Mouse (Mus musculus) forebrain, embryonic 13.5 days (tissue): ENCODE data around the gene Plekha3. TPM values are rescaled to one million over a fixed set of nuclear protein-coding genes. Genes with fewer than 3 reads are reported as not detected.

Source experiments
- ATAC-seq: fragments of 200-750 bp; cut with Nextera tagmentation; 2 replicates; pipeline ENCODE4 v1.8.0; 2017
- H3K27ac ChIP-seq: fragments of 300-500 bp; sonication (generic); 2 replicates; pipeline ENCODE4 v1.5.1; 2015; ENCODE audit warnings: inconsistent platforms, mild to moderate bottlenecking, moderate library complexity
- H3K27me3 ChIP-seq: fragments of 300-500 bp; sonication (generic); 2 replicates; pipeline ENCODE4 v1.6.1; 2015; ENCODE audit warnings: mild to moderate bottlenecking, inconsistent platforms
- H3K36me3 ChIP-seq: fragments of 300-500 bp; sonication (generic); 2 replicates; pipeline ENCODE4 v1.6.1; 2015; ENCODE audit warnings: mild to moderate bottlenecking, inconsistent platforms; ENCODE audit not compliant: poor library complexity, severe bottlenecking
- H3K4me1 ChIP-seq: fragments of 300-500 bp; sonication (generic); 2 replicates; pipeline ENCODE4 v1.6.1; 2015; ENCODE audit warnings: inconsistent platforms
- H3K4me2 ChIP-seq: fragments of 300-500 bp; sonication (generic); 2 replicates; pipeline ENCODE4 v1.6.1; 2015; ENCODE audit warnings: inconsistent platforms, mild to moderate bottlenecking, moderate library complexity
- H3K4me3 ChIP-seq: fragments of 300-500 bp; sonication (generic); 2 replicates; pipeline ENCODE4 v1.5.1; 2015; ENCODE audit warnings: mild to moderate bottlenecking, inconsistent platforms
- H3K9ac ChIP-seq: fragments of 300-500 bp; sonication (generic); 2 replicates; pipeline ENCODE4 v1.6.1; 2015; ENCODE audit warnings: mild to moderate bottlenecking, inconsistent platforms
- H3K9me3 ChIP-seq: fragments of 300-500 bp; sonication (generic); replicated peaks from 2 replicates; pipeline ENCODE4 v1.6.1; 2016; ENCODE audit warnings: inconsistent platforms
- WGBS: fragments of 180-500 bp; shearing (Covaris S2); methylation state at CpG from one replicate; pipeline ENCODE4 v1.1.7; 2015; 5-methylcytosine and 5-hydroxymethylcytosine counted together
- polyA plus RNA-seq: library from polyadenylated mRNA; unstranded; fragments of >200 nt; fragmentation: Nextera tagmentation; extraction: Ambion mirVana; gene quantifications from 2 replicates; pipeline ENCODE4 v1.2.1, GENCODE M21; 2015

Plekha3 gene
- 4.5 and 6.4 TPM in 2 replicates for polyA plus RNA-seq

GRCm38 (mm10) chr2:76674725-76675427 is at the start of gene Plekha3:
Gene Plekha3, plus strand, starts transcription at chr2:76675281.
- no peaks in the 10 kb centered on the region for H3K27me3 ChIP-seq
- peak within 1 kb of the TSS; percentile 90 for H3K9ac ChIP-seq
- ATAC-seq = peak; percentile 74
- peak within 1 kb of the TSS; percentile 89 for H3K4me3 ChIP-seq
- H3K27ac ChIP-seq = peak within 1 kb of the TSS; percentile 81
- H3K4me2 ChIP-seq = peak within 1 kb of the TSS; percentile 77
- peaks cover under 1% of the 10 kb centered on the region; the same call in 1 of the 2 replicates for H3K36me3 ChIP-seq
- no peaks in the 10 kb centered on the region for H3K9me3 ChIP-seq
- peaks cover 32% of the 10 kb centered on the region for H3K4me1 ChIP-seq
- WGBS = 7% methylated on average over 28 of the region's 52 CpGs

GRCm38 (mm10) chr2:76630293-76630692 is 44.8 kb upstream of the Plekha3 start:
- H3K4me3 ChIP-seq = no peak overlapping the region
- WGBS = 97% methylated on average over 12 of the region's 12 CpGs
- H3K27me3 ChIP-seq = no peaks in the 10 kb centered on the region
- no peak overlapping the region for H3K27ac ChIP-seq
- H3K9me3 ChIP-seq = peaks cover 4% of the 10 kb centered on the region
- no peaks in the 10 kb centered on the region for H3K4me1 ChIP-seq
- peaks cover 94% of the 10 kb centered on the region for H3K36me3 ChIP-seq
- no peak overlapping the region for H3K4me2 ChIP-seq
- H3K9ac ChIP-seq = no peak overlapping the region
- ATAC-seq = no peak

DNA sequence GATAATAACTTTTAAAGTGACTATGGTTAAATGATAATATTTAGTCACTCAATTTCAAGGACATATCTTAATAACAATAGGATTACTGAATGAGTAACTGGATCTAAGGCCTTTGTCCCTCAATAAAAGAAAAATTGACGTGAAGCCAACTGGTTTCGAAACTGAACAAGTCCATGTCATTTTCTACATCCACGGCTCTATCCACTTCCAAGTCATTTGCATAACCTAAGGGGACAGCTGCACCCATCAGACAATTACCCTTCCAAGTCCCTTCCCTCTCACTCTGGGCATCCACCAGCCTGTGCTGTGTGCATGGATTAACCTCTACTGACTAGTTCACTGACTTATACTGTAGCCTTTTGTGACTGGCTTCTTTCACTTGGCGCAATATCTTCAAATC is 43.5 kb upstream of the Plekha3 start:
- Histone ChIP-seq H3K9ac (no peak overlapping the region), H3K36me3 (peaks cover 93% of the 10 kb centered on the region), H3K9me3 (no peaks in the 10 kb centered on the region), H3K4me1 (no peaks in the 10 kb centered on the region), H3K4me2 (no peak overlapping the region), H3K27me3 (no peaks in the 10 kb centered on the region), H3K27ac (no peak overlapping the region), H3K4me3 (no peak overlapping the region)
- no peak for ATAC-seq
- 82% methylated on average over 4 of the region's 4 CpGs for WGBS

DNA sequence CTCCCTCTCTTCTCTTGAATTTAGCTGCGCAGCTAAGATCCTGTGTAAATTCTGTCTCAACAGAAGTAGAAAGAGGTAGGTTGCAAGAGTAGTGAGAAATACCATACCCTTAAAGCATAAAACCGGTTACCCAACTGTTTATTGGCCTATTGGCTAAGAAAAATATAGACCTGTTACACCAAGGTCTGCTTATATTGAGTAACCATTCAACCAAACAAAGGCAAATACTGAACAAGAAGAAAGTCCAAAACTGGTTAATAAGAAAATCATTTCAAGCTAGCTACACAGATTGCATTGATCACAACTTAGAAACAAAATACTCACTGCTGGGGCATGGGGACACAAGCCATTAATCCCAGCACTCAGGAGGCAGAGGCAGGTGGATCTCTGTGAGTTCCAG is 35.4 kb upstream of the Plekha3 start:
- H3K9me3 ChIP-seq = no peaks in the 10 kb centered on the region

DNA sequence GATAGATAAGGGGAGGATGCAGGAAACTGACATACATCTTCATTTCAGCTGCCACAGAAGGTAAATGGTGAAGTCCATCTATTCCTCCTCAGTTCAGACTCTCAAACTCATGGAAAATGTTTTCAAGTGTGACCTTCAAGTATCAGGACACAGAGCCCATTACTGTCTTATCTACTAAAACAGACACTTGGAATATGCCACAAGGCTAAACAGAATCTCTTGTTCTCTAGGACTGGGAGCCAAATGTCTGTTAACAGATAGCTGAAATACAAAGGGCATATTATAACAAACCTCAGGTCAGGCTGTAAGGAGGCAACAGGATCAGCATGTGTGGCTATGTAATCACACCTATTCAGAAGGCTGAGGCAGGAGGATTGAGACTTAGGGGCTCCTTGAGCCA is 31.3 kb upstream of the Plekha3 start:
- no peaks in the 10 kb centered on the region for H3K27me3 ChIP-seq
- no peak for ATAC-seq
- H3K9ac ChIP-seq = no peak overlapping the region
- no peaks in the 10 kb centered on the region for H3K9me3 ChIP-seq
- no peak overlapping the region for H3K4me3 ChIP-seq
- peaks cover 40% of the 10 kb centered on the region for H3K36me3 ChIP-seq
- no peak overlapping the region for H3K27ac ChIP-seq
- H3K4me2 ChIP-seq = no peak overlapping the region
- peaks cover 18% of the 10 kb centered on the region for H3K4me1 ChIP-seq

More for the DNA sequence above, 35.4 kb upstream of the Plekha3 start:
- no peak overlapping the region for H3K27ac ChIP-seq
- no peaks in the 10 kb centered on the region for H3K27me3 ChIP-seq
- H3K4me1 ChIP-seq = no peaks in the 10 kb centered on the region
- H3K9ac ChIP-seq = no peak overlapping the region
- no peak overlapping the region for H3K4me2 ChIP-seq
- H3K36me3 ChIP-seq = peaks cover 74% of the 10 kb centered on the region
- no peak overlapping the region for H3K4me3 ChIP-seq
- no peak for ATAC-seq
- WGBS = 94% methylated on average over 2 of the region's 2 CpGs

- Histone ChIP-seq H3K4me3 (peak overlapping the region; percentile 79), H3K9ac (peak overlapping the region; percentile 90), H3K27me3 (no peaks in the 10 kb centered on the region), H3K4me2 (peak overlapping the region; percentile 81), H3K4me1 (peaks cover 20% of the 10 kb centered on the region), H3K9me3 (no peaks in the 10 kb centered on the region), H3K27ac (peak overlapping the region; percentile 94), H3K36me3 (peaks cover 6% of the 10 kb centered on the region)
- ATAC-seq = peak; percentile 66
- 2% methylated on average over 28 of the region's 32 CpGs for WGBS
Measured at GRCm38 (mm10) chr2:76647441-76647869, 27.6 kb upstream of the Plekha3 start.

- H3K4me1 ChIP-seq = peaks cover 20% of the 10 kb centered on the region
- under 1% methylated on average over 39 of the region's 42 CpGs for WGBS
- peak; percentile 98 for ATAC-seq
- H3K4me2 ChIP-seq = peak within 1 kb of the TSS; percentile 81
- H3K27ac ChIP-seq = peak within 1 kb of the TSS; percentile 94
- H3K9ac ChIP-seq = peak within 1 kb of the TSS; percentile 90
- H3K27me3 ChIP-seq = no peaks in the 10 kb centered on the region
- H3K36me3 ChIP-seq = peaks cover 2% of the 10 kb centered on the region
- peak within 1 kb of the TSS; percentile 79 for H3K4me3 ChIP-seq
- no peaks in the 10 kb centered on the region for H3K9me3 ChIP-seq
Measured at GRCm38 (mm10) chr2:76647883-76648570, 27.1 kb upstream of the Plekha3 start, which contains the start of the genes Prkra and Pjvk. Gene Prkra, minus strand, starts transcription at chr2:76648015. Gene Pjvk, plus strand, starts transcription at chr2:76648476.

DNA sequence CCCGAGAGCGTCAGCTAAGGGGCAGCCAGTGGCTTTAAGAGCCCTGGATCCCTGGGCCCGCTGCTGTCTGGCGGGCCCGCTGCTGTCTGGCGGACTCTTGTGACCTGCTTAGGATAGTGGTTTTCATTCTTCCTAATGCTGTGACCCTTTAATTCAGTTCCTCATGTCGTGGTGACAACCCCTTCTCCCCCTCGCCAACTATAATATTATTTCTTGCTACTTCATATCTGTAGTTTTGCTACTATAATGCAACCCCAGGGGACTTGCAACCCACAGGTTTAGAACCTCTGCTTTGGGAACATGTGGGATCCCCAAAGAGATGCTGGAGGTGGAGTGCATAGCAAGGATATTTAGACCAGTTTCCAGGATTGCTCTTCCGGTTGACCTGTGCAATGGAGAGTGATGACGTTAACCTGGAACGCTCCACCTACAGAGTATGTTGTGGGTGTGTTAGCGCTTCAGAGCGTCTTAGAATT is 26.4 kb upstream of the Plekha3 start:
- peak overlapping the region; percentile 79 for H3K4me3 ChIP-seq
- peaks cover 20% of the 10 kb centered on the region for H3K4me1 ChIP-seq
- H3K4me2 ChIP-seq = peak overlapping the region; percentile 81
- no peaks in the 10 kb centered on the region for H3K27me3 ChIP-seq
- H3K36me3 ChIP-seq = no peaks in the 10 kb centered on the region
- no peaks in the 10 kb centered on the region for H3K9me3 ChIP-seq
- WGBS = 33% methylated on average over 13 of the region's 13 CpGs
- peak overlapping the region; percentile 94 for H3K27ac ChIP-seq
- peak overlapping the region; percentile 59 for H3K9ac ChIP-seq
- peak; percentile 30 for ATAC-seq

DNA sequence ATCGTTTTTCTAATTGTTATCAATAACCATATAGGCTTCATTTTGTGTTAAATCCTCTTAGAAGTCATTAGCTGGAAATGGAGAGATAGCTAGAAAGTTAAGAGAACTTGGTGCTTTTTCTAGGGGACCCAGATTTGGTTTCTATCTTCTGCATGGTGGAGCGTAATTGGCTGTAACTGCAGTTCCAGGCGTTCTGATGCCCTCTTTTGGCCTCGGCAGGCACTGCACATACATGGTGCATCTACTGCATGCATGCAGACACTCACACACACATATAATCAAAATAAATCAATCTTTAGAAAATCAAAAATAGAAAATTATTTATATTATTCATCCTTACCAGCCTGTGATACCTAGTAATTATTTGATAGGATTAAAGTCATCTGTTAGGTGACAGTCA is 22.0 kb upstream of the Plekha3 start:
- no peak overlapping the region for H3K27ac ChIP-seq
- H3K4me1 ChIP-seq = peaks cover 6% of the 10 kb centered on the region
- no peak for ATAC-seq
- no peak overlapping the region for H3K4me2 ChIP-seq
- H3K9me3 ChIP-seq = no peaks in the 10 kb centered on the region
- H3K27me3 ChIP-seq = no peaks in the 10 kb centered on the region
- no peak overlapping the region for H3K4me3 ChIP-seq
- H3K36me3 ChIP-seq = no peaks in the 10 kb centered on the region
- 91% methylated on average over 4 of the region's 4 CpGs for WGBS
- H3K9ac ChIP-seq = no peak overlapping the region

DNA sequence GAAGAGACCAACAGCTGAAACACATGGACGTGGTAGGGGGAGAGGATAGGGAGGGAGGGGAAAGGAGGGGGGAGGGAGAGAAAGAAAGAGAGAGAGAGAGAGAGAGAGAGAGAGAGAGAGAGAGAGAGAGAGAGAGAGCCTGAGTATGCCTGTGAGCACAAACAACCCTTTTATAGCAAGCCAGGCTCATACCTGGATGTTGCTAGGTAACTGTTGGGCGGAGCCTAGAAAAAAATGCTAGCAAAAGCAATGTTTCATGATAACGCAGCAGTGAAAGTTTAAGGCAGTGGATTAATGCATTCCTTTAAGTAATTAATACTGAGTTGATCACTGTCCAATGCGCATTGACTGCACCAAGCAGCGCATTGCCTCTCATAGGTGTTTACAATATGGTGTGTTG is 20.4 kb upstream of the Plekha3 start:
- no peaks in the 10 kb centered on the region for H3K4me1 ChIP-seq
- WGBS = 74% methylated on average over 5 of the region's 5 CpGs
- H3K9ac ChIP-seq = no peak overlapping the region
- no peaks in the 10 kb centered on the region for H3K36me3 ChIP-seq
- H3K9me3 ChIP-seq = no peaks in the 10 kb centered on the region
- ATAC-seq = no peak
- no peak overlapping the region for H3K4me3 ChIP-seq
- H3K4me2 ChIP-seq = no peak overlapping the region
- no peaks in the 10 kb centered on the region for H3K27me3 ChIP-seq
- no peak overlapping the region for H3K27ac ChIP-seq

GRCm38 (mm10) chr2:76655444-76655843 is 19.6 kb upstream of the Plekha3 start:
- no peaks in the 10 kb centered on the region for H3K36me3 ChIP-seq
- 75% methylated on average over 3 of the region's 3 CpGs for WGBS
- no peaks in the 10 kb centered on the region for H3K4me1 ChIP-seq
- H3K9ac ChIP-seq = no peak overlapping the region
- H3K9me3 ChIP-seq = no peaks in the 10 kb centered on the region
- H3K27ac ChIP-seq = no peak overlapping the region
- no peak overlapping the region for H3K4me2 ChIP-seq
- no peak overlapping the region for H3K4me3 ChIP-seq
- ATAC-seq = 0 out of 2 replicates have a peak, but pooled peaks have one; percentile 38
- no peaks in the 10 kb centered on the region for H3K27me3 ChIP-seq

GRCm38 (mm10) chr2:76655982-76656381 is 19.1 kb upstream of the Plekha3 start:
- Histone ChIP-seq H3K9ac (no peak overlapping the region), H3K27me3 (no peaks in the 10 kb centered on the region), H3K27ac (no peak overlapping the region), H3K36me3 (no peaks in the 10 kb centered on the region), H3K4me2 (no peak overlapping the region), H3K4me1 (no peaks in the 10 kb centered on the region), H3K4me3 (no peak overlapping the region), H3K9me3 (no peaks in the 10 kb centered on the region)
- no peak for ATAC-seq
- WGBS = 12% methylated on average over 1 of the region's 1 CpGs
